Mouse (Mus musculus): ENCODE measurements around the gene Gm17304.

Gm17304 gene

DNA sequence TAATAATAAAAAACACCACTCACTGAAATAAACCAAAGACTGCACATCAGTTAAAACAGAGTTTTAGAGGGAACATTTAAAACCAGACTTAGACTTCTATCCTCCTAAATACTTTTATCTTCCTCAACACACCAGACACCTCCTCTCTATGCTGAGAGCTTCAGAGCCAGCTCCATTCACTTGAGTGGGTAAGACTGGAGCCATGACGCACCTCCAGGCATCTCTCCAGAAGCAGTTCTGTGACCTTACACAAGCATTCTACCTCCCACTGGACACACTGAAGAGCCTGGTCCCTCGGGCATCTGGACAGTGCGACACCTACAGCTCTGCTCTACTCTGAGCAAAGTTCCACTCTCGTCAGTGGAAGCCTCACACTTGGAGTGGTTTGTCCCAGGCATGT lies 14.4 kb downstream of the Gm17304 start:
- DNase-seq = no peak

DNA sequence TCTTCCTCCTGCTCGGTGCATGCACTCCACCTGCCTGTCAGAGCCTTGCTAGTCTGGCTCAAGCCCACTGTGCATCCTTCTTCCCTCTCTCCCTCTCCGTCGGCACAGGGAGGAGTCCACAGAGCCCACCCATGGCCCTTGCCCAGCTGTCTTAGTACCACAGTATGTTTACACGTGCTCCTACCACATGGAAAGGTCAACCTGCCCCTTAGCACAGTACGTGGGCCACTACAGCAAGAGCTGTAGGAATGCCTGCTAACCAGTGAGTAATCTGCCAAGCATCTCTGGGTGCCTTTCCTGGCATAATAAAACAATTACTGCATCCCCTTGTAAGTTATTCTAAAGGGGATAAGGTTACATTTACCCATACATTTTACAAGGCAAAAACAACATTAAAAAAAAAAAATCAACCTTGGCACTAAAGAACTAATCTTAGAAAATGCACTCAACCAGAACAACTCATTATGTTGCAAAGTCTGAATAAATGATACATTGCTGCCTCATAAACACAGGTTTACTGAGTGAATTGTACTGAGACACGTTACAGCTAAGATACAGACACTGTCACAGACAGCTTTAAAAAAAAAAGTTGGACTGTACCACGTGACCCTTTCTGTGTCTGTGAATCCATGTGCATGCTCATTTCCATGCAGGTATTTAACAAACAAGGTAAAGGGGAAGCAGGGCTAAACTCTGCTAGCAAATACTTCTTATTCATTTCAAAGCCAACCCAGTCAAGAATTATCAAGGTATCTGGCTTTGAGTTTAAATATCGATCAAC lies 19.7 kb downstream of the Gm17304 start:
- DNase-seq = no peak

DNA sequence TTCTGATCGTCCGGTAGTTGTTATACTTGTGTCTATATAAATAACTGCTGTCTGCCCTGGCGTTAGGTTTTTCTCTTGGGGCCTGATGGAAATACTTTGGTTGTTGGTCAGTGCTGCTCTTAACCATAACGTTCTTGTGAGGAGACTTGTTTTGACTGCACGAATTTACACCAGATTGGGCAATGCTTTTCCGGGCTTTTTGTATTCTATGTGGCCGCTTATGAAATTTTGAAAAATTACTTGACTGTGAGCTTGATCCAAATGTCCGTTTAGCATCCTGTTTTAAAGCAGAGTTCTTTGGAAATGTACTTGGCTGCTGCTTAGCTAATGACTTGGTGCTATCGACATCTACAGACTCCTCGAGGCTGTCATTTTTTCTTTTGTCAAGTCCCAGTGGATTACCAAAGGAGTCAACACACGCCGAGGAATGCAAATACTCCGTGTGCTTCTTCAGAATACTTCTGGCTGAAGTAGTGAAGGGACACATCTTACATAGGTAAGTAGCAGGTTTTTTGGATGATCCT lies 27.6 kb downstream of the Gm17304 start:
- no peak for DNase-seq

DNA sequence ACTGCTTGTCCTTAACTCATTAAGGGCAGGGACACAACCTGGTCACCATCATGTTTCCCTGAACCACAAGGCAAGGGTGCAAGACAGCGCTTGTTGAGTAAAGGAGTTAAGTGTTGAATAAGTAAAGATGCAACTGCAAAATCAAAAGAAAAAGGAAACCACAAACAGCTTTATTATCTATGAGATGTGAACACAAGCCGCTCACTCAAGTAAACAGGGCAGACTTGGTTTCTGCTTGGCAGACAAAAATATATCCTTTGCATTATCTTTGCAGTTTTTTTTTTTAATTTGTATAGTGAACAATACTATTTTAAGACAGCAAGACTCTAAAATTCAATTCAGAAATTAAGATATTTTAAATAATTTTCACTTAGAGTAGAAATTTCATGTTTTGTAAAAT lies 30.7 kb downstream of the Gm17304 start:
- no peak for DNase-seq

DNA sequence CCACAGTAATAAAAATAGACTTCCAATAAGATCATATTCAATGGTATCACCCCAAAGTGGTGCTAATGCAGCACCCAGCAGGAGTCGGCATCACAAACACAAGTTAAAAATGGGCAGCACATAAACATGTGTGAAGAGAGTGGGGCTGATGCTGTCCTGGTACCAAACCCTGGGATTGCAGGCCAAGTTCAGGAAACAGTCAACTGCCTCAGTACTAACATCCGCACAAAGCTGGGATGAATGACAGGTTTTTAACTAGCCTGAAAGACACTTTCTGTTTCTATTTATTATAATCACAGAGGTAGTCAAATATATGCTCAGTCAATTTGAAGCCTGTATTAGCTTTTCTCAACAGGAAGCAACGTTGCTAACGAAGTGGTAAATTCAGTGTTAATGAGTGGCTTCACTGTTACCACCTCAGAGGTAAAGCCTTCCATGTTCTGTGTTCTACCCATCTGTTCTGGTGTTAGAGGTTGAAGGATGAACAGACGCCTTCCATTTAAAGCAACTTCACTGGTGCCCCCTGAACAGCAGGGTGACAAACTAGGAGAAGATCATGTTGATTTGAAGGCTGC lies 31.4 kb downstream of the Gm17304 start:
- DNase-seq = no peak

- no peak for DNase-seq
Observed at GRCm38 (mm10) chr5:106641876-106642275, 33.0 kb downstream of the Gm17304 start.

DNA sequence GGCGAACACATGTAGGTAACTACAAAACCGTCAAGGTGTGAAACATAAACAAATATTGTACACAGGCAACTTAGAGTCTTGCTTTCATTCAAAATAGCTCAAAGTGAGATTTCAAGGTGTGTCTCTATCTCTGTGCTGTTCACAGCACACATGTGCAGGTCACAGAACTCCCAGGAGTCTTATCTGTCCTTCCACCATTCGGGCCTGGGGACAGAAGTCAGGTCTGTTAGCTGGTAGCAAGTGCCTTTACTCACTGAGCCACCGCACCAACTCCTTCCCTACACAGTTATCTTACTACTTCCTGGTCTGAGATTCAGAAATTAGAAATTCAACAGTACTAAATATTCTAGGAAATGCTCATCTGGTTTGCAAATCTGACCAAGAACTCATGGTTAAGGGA lies 34.5 kb downstream of the Gm17304 start:
- no peak for DNase-seq

- DNase-seq = no peak
Observed at GRCm38 (mm10) chr5:106649441-106649840, 40.5 kb downstream of the Gm17304 start.

DNA sequence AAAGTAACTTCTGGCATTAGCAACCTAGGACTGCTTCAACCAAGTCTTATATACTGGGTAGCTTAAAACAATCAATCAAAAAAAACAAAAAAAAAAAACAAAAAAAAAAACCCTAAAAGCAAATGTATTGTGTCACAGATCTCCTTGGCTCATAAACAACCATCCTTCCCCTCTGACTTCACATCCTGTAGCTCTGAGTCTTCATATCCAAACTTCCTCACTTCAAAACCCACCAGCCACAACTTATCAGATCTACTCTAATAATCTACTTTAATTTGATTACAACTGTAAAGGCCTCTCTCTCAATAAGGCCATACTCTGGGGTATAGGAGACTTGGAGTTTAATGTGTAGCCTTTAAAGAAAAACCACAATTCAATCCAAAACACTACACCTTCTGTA lies 41.1 kb downstream of the Gm17304 start:
- no peak for DNase-seq

DNA sequence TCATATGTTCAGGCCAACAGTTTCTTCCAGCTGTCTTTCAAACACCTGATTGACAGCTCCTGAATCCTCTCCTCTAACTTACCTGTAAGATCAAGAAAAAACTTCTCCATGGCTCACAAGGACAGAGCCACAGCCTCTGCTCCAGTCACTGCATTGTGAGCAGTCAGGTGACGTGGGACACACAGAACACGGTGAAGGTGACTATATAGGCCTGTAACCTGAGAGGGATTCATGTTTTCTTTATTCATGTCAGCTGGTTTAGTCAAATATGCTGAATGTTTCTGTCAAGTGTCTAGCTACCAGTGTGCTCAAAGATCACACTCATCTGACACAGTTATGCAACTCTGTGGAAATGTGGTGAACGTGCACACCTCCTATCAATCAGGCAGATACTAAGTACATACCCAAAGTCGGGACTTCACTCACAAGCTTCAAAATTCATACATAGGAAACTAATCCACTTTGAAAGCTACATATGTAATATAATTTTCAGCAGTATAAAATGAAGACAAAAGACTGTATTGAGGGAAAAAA lies 43.4 kb downstream of the Gm17304 start:
- no peak for DNase-seq

GRCm38 (mm10) chr5:106652790-106653328 lies 44.0 kb downstream of the Gm17304 start:
- no peak for DNase-seq

Measured in kidney, postnatal 10 days (tissue).